Mouse (Mus musculus) E14TG2a.4 (cell line): ENCODE measurements at regions not wholly inside any gene's neighbourhood (a gene's known extent, or its start where the extent isn't known, plus 50 kb on each side); places are given as distances from the start of the nearest gene placed in this dataset.

Experiments used
- CTCF ChIP-seq: conservative IDR thresholded peaks from 2 replicates; pipeline ENCODE4 v1.5.1; 2014; ENCODE audit warnings: low read length
- NANOG ChIP-seq: IDR thresholded peaks from 2 replicates; pipeline ENCODE4 v1.6.1; 2014; ENCODE audit warnings: borderline replicate concordance, low read length, mixed read lengths

DNA sequence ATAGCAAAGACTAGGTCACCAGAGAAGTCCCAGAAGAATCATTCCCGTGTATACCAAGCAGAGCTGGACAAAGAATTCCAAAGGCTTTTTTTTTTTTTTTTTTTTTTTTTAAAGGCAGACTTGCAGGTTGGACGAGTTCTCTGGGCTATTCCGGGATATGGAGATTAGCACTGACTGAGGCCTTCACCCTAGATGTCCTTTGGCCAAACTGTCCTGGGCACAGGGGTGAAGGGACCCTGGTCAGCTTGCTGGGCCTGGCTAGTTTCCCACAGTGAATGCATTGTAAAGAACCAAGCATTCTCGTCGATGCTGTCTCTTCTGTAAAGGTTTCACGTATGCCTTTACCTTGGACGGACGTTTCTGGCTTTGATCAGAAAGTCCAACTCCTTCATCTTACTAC lies 128.2 kb upstream of the Map3k1 start:
- no peak for TF ChIP-seq CTCF
- no peak for TF ChIP-seq NANOG
